Mouse (Mus musculus): Measurements from ENCODE around the gene Gpx4. TPM values are rescaled to one million over a fixed set of nuclear protein-coding genes. Genes with fewer than 3 reads are reported as not detected.

Gpx4 gene
- total RNA-seq, 2 experiments from 2014 or later = 280 to 420 TPM

GRCm38 (mm10) chr10:80070837-80071515 is 24.0 kb downstream of the Gpx4 start:
- peak; percentile 68 for ATAC-seq (replicated peaks; ENCODE audit: poor library complexity, severe bottlenecking)

DNA sequence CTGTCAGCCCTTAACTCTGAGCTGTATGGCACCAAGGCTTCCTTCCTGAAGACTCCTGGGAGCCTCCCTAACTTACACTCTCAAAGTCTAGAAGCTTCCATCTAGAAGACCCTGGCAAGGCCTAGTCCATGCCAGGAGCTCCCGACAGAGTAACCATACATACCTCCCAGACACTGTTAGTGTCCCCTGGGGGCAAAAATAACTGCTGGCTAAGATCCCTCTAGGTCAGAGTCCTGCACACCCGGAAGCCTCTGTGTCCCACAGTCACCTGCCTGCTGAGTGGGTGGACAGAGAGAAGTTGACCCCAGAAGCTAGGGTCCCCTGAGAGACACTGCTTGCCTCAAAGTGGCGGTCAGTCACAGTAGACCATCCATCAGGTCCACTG is 24.5 kb downstream of the Gpx4 start:
- ATAC-seq (replicated peaks; ENCODE audit: poor library complexity, severe bottlenecking) = no peak

- ATAC-seq (replicated peaks; ENCODE audit: poor library complexity, severe bottlenecking) = no peak
Observed at GRCm38 (mm10) chr10:80072623-80073489, 25.9 kb downstream of the Gpx4 start.

DNA sequence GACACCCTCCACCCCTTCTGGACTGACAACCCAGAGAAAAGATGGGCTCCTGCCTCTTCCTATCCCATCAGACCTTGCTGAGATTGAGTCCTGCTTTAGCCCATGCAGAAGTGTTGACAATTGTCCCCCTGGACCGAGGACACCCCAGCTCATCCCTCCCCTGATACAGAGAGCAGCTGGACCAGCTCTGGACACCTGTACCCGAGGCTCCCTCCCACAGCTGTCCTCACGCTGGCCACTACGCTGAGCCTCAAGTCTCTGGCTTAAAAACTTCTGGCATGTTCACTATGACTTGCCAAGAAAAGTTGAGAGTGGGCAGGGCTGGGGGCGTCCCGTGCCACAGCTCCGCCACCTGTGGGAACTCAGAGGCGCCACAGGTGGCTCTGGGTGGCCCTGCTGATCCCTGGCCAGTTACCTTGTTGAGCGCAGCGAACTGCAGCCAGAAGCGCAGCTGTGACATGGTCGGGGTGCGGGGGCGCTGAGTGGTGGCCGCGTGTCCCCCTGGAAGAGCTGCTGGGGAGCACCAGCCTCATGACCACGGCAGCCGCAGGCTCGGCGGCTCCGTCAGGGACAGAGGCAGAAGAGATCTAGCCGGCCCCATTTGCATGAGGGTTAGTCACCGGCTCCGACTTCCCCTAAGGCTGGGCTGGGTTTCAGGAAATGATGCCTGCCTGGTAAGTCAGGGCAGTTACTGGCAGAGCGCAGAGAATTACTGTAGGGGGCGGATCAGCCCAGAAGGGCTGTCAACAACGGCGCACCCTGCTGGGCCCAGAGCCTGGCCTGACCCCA is 28.0 kb downstream of the Gpx4 start:
- peak; percentile 78 for ATAC-seq (replicated peaks; ENCODE audit: poor library complexity, severe bottlenecking)

DNA sequence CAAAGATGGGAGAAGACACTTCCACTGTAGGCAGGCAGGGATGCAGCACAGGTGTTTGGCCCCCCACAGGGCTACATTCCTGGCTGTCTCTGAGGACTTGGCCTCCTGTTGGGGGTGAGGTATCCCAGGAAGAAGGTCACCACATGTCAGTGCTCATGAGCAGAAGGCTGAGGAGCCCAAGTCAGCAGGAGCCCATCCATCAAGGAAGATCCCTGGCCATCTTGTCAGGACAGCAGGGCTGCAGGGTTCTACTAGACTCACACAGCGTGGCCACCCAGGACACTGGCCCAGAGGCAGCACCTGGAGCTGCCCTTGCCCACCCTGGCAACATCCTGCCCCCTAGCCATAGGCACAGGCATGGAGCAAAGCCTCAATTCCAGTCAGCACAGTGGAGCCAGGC is 29.0 kb downstream of the Gpx4 start:
- ATAC-seq (replicated peaks; ENCODE audit: poor library complexity, severe bottlenecking) = no peak

DNA sequence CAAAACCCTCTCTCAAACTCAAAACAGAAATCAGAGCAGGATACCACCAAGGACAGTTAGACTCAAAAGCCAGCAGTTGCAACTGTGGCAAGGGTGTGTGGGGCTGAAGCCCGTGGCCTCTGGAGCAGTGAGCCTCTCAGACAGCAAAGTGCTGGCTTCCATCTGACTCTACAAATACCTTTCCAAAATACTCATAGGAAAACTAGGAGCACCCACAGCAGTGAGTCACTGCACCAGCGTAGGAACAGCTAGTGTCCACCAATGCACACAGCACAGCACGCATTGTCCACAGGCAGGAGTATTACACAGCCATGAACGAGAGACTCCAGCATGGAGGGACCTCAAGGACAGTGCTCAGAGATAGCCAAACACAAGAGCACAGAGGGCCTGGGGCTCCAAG is 29.4 kb downstream of the Gpx4 start:
- no peak for ATAC-seq (replicated peaks; ENCODE audit: poor library complexity, severe bottlenecking)

DNA sequence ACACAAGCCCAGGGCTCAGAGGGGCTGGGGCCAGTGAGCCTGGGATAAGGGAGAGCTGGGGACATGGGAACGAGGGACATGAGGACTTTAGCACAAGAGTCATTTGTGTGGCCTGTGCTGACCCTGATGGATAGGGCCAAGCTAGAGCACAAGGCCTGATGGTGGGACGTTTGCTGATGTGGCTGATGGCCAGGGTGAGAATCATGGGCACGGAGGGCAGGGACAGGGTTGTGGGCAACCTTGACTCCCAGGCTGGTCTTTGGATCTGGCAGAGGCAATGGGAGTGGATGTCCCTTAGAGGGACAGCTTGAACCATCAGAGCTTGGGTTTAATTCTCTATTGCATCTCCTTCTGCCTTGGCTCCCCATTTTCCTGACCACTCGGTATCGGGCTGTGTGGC is 30.3 kb downstream of the Gpx4 start:
- ATAC-seq (replicated peaks; ENCODE audit: poor library complexity, severe bottlenecking) = no peak

DNA sequence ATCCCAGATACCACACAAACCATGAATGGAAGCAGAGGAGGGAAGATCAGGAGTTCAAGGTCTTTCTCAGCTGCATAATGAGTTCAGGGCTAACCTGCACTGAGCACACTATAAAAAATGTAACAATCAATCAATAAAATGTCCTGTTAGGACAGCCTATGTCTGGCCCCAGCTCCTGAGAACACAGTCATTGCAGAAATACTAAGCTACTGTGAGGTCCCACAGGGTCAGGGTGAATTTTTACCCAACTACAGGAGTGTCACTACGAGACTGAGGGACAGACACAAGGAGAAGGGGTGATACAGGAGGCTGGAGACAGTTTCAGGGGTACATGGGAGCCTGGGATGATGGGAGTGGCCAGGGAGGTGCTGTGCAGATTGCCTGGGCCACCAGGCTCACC is 31.4 kb downstream of the Gpx4 start:
- ATAC-seq (replicated peaks; ENCODE audit: poor library complexity, severe bottlenecking) = no peak

- no peak for ATAC-seq (replicated peaks; ENCODE audit: poor library complexity, severe bottlenecking)
Observed at GRCm38 (mm10) chr10:80080396-80081070, 33.6 kb downstream of the Gpx4 start.

DNA sequence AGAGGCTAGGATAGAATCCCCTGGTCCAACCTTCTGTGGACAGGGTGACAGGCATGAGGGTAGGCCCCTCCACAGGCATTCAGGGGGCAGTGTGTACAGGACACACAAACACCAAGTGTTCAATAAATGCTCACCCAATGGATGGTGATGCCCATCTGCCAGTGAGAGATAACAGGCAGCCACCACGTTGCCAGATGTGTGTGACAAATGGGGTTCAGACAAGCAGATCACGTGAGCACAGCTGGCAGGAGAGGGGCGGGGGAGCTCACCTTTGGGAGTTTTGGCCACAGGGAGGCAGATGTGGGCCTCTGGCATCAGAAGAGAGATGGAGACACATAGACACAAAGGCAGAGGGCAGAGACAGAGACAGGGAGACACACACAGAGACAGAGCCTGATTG is 34.1 kb downstream of the Gpx4 start:
- ATAC-seq (replicated peaks; ENCODE audit: poor library complexity, severe bottlenecking) = no peak

DNA sequence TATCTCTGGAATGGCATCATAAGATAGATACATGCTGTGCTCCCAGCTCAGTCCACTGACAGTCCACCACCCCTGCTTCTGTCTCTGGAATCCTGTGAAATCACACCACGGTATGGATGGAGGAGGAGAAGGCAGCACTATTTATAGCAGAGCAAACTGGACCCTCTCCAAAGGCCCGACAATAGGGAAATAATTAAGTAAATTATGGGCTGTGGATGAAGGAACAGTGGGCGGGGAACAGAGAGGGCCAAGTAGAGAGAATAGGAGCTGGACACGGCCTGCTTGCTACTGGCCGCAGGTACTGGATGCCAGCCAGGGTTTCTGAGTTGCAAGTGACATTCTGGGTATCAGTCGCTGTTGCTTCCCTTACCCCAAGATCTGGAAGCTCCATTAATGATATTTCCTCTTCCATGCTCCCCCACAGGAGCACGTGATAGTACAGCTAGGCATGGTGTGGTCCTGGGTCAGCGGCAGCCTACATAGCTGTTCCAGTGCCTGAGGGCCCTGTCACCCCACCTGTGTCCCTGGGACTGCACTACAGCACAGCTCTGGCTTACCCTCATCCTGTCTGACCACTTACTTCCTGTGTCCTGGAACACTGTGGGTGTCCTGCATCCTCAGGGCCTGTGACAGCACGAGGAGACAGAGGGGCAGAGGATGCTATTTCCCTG is 38.0 kb downstream of the Gpx4 start:
- no peak for ATAC-seq (replicated peaks; ENCODE audit: poor library complexity, severe bottlenecking)

DNA sequence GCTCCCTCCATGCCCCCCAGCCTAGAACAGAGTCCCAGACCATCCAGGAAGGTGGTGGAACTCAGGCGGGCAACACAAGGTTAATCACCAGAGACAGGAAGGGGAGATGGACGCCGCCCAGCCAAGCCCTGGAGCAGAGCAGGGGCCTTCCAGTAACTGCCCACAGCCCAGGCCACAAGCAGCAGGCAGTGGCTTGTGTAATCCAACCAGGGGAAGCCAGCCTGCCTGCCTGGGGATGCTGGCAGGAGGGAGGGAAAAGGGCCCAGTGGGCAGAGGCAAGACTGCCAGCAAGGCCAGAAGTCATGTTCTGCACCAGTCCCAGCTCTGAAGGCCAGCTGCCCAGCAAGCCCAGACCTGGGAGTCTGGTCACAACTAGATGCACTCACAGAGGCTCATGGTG is 39.9 kb downstream of the Gpx4 start:
- ATAC-seq (replicated peaks; ENCODE audit: poor library complexity, severe bottlenecking) = peak; percentile 86

GRCm38 (mm10) chr10:80087483-80087882 is 40.5 kb downstream of the Gpx4 start:
- peak; percentile 39 for ATAC-seq (replicated peaks; ENCODE audit: poor library complexity, severe bottlenecking)

DNA sequence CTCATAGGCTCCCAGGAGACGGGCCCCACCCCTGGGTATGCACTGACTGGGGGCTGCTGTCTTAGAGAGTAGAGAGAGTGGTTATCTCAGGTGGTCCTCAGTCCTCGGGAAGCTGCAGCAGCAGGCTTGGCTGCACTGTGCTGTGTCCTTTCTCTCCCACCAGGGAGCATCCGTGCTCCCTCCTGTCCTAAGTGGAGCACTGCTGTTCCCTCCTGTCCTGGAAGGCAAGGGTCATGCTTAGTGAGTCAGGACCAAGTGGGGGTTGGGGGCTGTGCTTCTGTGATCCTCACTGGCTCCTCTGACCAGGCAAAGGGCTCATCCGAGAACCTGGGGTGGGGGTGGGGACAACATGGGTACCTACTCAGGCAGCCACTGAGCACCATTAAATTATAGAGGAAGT is 42.2 kb downstream of the Gpx4 start:
- no peak for ATAC-seq (replicated peaks; ENCODE audit: poor library complexity, severe bottlenecking)

GRCm38 (mm10) chr10:80091527-80091926 is 44.6 kb downstream of the Gpx4 start:
- ATAC-seq (replicated peaks; ENCODE audit: poor library complexity, severe bottlenecking) = no peak

DNA sequence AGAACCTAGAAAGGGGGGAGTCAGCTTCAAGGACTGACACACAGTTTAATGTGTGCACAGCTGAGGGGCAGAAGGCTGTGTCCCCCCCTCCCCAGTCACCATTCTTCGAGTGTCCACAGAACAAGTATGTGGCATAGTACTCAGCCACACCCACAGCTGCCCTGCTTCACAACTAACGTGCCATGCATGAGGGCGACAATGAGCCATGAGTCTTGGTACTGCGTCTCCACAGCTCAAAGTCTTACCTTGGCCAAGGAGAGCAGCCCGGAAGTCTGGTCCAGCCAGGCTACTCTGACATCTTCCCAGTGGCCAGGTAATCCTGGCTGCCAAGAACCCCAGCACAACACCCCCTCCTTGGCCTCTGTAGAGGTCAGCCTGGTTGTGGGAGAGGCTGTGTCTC is 45.7 kb downstream of the Gpx4 start:
- no peak for ATAC-seq (replicated peaks; ENCODE audit: poor library complexity, severe bottlenecking)

DNA sequence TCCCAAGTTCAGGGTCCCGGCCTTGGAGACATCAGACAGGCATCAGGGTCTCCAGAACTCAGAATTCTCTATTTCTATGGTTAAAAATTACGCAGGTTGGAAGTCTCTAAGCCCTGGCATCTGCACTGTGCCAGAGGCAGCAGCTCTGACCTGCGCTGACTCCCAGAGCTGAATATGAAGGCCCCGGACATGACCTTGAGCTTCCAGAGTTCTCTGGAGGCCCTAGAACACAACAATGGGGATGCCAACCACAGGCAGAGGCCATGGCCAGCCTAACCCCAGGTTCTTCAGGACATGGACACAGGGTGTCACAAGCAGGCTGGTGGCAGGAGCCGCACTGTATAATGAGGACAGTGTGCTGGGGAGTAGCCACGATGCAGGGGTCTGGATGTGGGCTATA is 47.1 kb downstream of the Gpx4 start:
- no peak for ATAC-seq (replicated peaks; ENCODE audit: poor library complexity, severe bottlenecking)

DNA sequence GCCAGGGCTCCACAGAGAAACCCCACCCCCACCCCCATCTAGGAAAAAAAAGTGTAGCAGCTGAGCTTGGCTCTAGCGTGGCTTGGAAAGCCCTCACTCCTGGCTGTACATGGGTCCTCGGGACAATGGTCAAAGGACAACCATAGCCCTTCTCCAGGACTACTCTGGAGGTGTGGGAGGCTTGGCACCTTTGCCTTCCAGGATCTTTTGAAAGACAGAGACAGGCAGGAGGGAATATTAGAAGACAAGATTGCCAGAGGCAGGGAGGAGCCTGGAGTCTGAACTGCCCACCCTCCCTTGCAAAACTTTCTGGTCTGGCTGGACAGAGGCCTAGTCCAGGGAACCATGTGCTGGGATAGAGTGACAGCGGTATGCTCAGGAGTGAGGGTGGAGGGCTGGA is 47.7 kb downstream of the Gpx4 start:
- ATAC-seq (replicated peaks; ENCODE audit: poor library complexity, severe bottlenecking) = no peak

DNA sequence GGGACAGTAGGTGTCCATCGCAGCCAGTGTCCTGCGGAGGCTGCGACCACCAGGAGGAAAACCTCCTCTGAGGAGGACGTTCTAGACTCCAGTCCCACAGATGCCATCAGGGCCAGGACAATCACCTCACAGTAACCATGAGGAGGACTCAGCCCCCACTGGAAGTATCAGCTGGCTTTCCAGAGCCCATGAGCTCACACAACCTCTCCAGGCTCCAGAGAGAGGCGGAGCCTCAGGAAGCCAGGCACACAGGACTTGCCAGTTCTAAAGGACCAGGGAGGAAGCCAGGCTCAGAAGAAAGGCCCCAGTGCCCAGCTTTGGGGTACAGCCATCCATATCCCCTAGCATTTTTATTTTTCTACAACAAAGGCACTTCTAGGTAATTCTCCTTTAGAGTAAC is 48.6 kb downstream of the Gpx4 start:
- no peak for ATAC-seq (replicated peaks; ENCODE audit: poor library complexity, severe bottlenecking)

GRCm38 (mm10) chr10:80097275-80097674 is 50.3 kb downstream of the Gpx4 start:
- ATAC-seq (replicated peaks; ENCODE audit: poor library complexity, severe bottlenecking) = no peak

All from granulocyte monocyte progenitor cell, adult 5-6 weeks (primary cell).